Mouse (Mus musculus) liver, adult 2 months (tissue): ENCODE data around the gene Vezf1.

Experiments
- CTCF ChIP-seq: fragments of 200-500 bp; IDR thresholded peaks from 2 replicates; pipeline ENCODE4 v1.5.1; 2011; ENCODE audit warnings: low read depth, low read length, control low read depth
- POLR2A ChIP-seq: fragments of 200-500 bp; IDR thresholded peaks from 2 replicates; pipeline ENCODE4 v1.6.1; 2011; ENCODE audit warnings: low read length, control low read depth; ENCODE audit not compliant: insufficient read depth; ENCODE audit errors: extremely low read depth

DNA sequence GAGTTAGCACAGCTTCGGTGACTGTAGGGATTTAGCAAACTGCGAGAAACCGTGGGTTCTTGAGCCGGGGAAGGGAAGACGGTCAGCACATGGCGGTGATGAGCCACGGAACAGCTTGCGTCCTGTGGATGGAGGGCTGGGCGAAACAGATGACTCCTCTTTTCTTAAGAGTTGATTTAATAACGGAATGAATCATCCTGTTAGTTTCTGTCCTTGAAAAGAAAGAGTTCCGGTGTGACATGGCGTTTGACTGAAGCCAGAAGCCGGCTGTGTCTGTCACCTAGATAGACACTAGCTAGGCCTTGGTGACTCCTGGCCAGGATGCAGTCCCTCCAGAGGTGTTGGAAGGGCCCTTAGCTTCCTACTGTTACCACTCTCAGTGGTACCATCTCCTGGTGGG, 44.0 kb downstream of the Vezf1 start:
- TF ChIP-seq CTCF (no peak), POLR2A (no peak)
